Mouse (Mus musculus) heart, adult 2 months (tissue): ENCODE results near the gene Tmem198.

Experiments
- EP300 ChIP-seq: fragments of 200-500 bp; IDR thresholded peaks from 2 replicates; pipeline ENCODE4 v1.6.1; 2011; ENCODE audit warnings: low read depth, low read length, control low read depth; ENCODE audit not compliant: insufficient read depth
- POLR2A ChIP-seq: fragments of 200-500 bp; IDR thresholded peaks from 2 replicates; pipeline ENCODE4 v1.6.1; 2011; ENCODE audit warnings: mild to moderate bottlenecking, low read depth, low read length, control low read depth; ENCODE audit not compliant: insufficient read depth

DNA sequence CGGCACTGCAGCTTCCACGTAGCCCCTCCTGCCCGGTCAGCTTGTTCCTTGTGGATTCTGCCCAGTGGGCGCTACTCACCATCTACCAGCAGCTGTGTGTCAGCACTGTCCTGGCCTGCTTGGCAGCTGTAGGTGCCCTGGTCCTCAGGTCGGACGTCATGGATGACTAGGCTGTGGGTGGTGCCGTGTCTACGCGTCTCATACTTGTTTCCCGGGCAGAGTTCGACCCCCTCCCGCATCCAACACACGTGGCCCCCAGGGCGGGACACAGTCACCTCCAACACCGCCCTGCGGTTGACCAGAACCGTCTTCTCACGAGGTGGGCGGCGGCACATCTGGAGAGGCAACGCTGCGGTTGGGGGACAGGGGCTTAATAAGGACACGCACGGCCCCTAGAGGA lies 7.2 kb downstream of the Tmem198 start:
- TF ChIP-seq POLR2A (no peak), EP300 (no peak)
